Mouse (Mus musculus) large intestine, adult 2 months (tissue): ENCODE results near the gene Pik3r2. TPM values are rescaled to one million over a fixed set of nuclear protein-coding genes. Genes with fewer than 3 reads are reported as not detected.

ENCODE experiments used
- DNase-seq: peaks from one replicate; pipeline ENCODE4 v3.0.0-alpha.2; 2012; ENCODE audit warnings: low read depth, low spot score
- WGBS: fragments of 180-500 bp; shearing (Covaris S2); methylation state at CpG from one replicate; pipeline ENCODE4 v1.1.7; 2018; 5-methylcytosine and 5-hydroxymethylcytosine counted together
- polyA plus RNA-seq: library from polyadenylated mRNA; depleted of rRNA; stranded (reverse); fragments of >200 nt; gene quantifications from 2 replicates; pipeline ENCODE4 v1.2.3, GENCODE M21; 2012

The Pik3r2 gene
- polyA plus RNA-seq, 1 experiment = 82.1 TPM

- no peak for DNase-seq
- 1% methylated on average over 34 of the region's 34 CpGs for WGBS
Observed at GRCm38 (mm10) chr8:70775851-70776495, 540 bp downstream of the Pik3r2 start.

- 83% methylated on average over 5 of the region's 5 CpGs for WGBS
Observed at GRCm38 (mm10) chr8:70775227-70775626, 1.3 kb downstream of the Pik3r2 start.

GRCm38 (mm10) chr8:70774740-70775139 lies 1.8 kb downstream of the Pik3r2 start:
- 89% methylated on average over 18 of the region's 18 CpGs for WGBS

More at GRCm38 (mm10) chr8:70775227-70775626, 1.3 kb downstream of the Pik3r2 start:
- no peak for DNase-seq

GRCm38 (mm10) chr8:70773833-70774232 lies 2.7 kb downstream of the Pik3r2 start:
- 12% methylated on average over 9 of the region's 9 CpGs for WGBS
- DNase-seq = no peak

More at GRCm38 (mm10) chr8:70774740-70775139, 1.8 kb downstream of the Pik3r2 start:
- no peak for DNase-seq

GRCm38 (mm10) chr8:70773410-70773809 lies 3.1 kb downstream of the Pik3r2 start:
- WGBS = 63% methylated on average over 5 of the region's 5 CpGs
- DNase-seq = no peak

GRCm38 (mm10) chr8:70772890-70773289 lies 3.6 kb downstream of the Pik3r2 start:
- no peak for DNase-seq
- WGBS = 27% methylated on average over 9 of the region's 9 CpGs

GRCm38 (mm10) chr8:70772075-70772474 lies 4.4 kb downstream of the Pik3r2 start:
- 92% methylated on average over 13 of the region's 13 CpGs for WGBS
- DNase-seq = no peak

GRCm38 (mm10) chr8:70771217-70771616 lies 5.3 kb downstream of the Pik3r2 start:
- DNase-seq = no peak
- WGBS = 83% methylated on average over 7 of the region's 7 CpGs

- WGBS = 94% methylated on average over 13 of the region's 13 CpGs
- DNase-seq = no peak
Observed at GRCm38 (mm10) chr8:70770748-70771147, 5.8 kb downstream of the Pik3r2 start.

- WGBS = 83% methylated on average over 12 of the region's 12 CpGs
- no peak for DNase-seq
Observed at GRCm38 (mm10) chr8:70769858-70770257, 6.7 kb downstream of the Pik3r2 start.

- DNase-seq = no peak
- WGBS = 6% methylated on average over 26 of the region's 26 CpGs
Observed at GRCm38 (mm10) chr8:70769359-70769758, 7.2 kb downstream of the Pik3r2 start.

GRCm38 (mm10) chr8:70768956-70769355 lies 7.6 kb downstream of the Pik3r2 start:
- DNase-seq = no peak
- 82% methylated on average over 16 of the region's 16 CpGs for WGBS

GRCm38 (mm10) chr8:70768231-70768776 lies 8.2 kb downstream of the Pik3r2 start:
- DNase-seq = no peak
- WGBS = 85% methylated on average over 32 of the region's 32 CpGs

GRCm38 (mm10) chr8:70767503-70767902 lies 9.0 kb downstream of the Pik3r2 start:
- 84% methylated on average over 6 of the region's 6 CpGs for WGBS
- no peak for DNase-seq

GRCm38 (mm10) chr8:70766571-70767440 lies 9.7 kb downstream of the Pik3r2 start:
- DNase-seq = no peak
- 13% methylated on average over 21 of the region's 21 CpGs for WGBS

- WGBS = under 1% methylated on average over 34 of the region's 34 CpGs
- no peak for DNase-seq
Observed at GRCm38 (mm10) chr8:70765838-70766570, 10.5 kb downstream of the Pik3r2 start.

- no peak for DNase-seq
- 41% methylated on average over 9 of the region's 9 CpGs for WGBS
Observed at GRCm38 (mm10) chr8:70765329-70765728, 11.2 kb downstream of the Pik3r2 start.

GRCm38 (mm10) chr8:70764676-70765075 lies 11.8 kb downstream of the Pik3r2 start:
- WGBS = 44% methylated on average over 13 of the region's 13 CpGs
- DNase-seq = no peak

GRCm38 (mm10) chr8:70764026-70764425 lies 12.5 kb downstream of the Pik3r2 start:
- DNase-seq = no peak
- 42% methylated on average over 8 of the region's 8 CpGs for WGBS

- no peak for DNase-seq
Observed at GRCm38 (mm10) chr8:70763354-70763753, 13.2 kb downstream of the Pik3r2 start.

More at GRCm38 (mm10) chr8:70763354-70763753, 13.2 kb downstream of the Pik3r2 start:
- WGBS = 8% methylated on average over 3 of the region's 3 CpGs
